Mouse (Mus musculus): ENCODE measurements at regions not wholly inside any gene's neighbourhood (a gene's known extent, or its start where the extent isn't known, plus 50 kb on each side); places are given as distances from the start of the nearest gene placed in this dataset.

GRCm38 (mm10) chr16:85298559-85298958 is 125.0 kb upstream of the App start:
- TF ChIP-seq POLR2A (IDR thresholded peaks at IDR 0.05; ENCODE audit: borderline replicate concordance, extremely low read depth, insufficient read depth, insufficient read length, poor library complexity, severe bottlenecking) (no peak), CTCF (IDR thresholded peaks at IDR 0.05; ENCODE audit: borderline replicate concordance, extremely low read depth, insufficient read depth, insufficient read length) (no peak)
